Mouse (Mus musculus): ENCODE data around the gene Fen1. TPM values are rescaled to one million over a fixed set of nuclear protein-coding genes. Genes with fewer than 3 reads are reported as not detected.

Fen1 gene
- polyA plus RNA-seq, 1 experiment from 2014 or later = 54.9 TPM

- Histone ChIP-seq H3K9ac (ENCODE audit: low read length) (no peak overlapping the region), H3K4me3 (ENCODE audit: low read length) (no peak overlapping the region), H3K27me3 (ENCODE audit: control insufficient read depth, insufficient read depth, low read length) (peaks cover 9% of the 10 kb centered on the region), H3K4me1 (ENCODE audit: control insufficient read depth, insufficient read depth, low read length) (0 out of 2 replicates have a peak, but pooled peaks cover 2% of the 10 kb centered on the region), H3K36me3 (ENCODE audit: control insufficient read depth, insufficient read depth) (no peaks in the 10 kb centered on the region), H3K9me3 (replicated peaks; ENCODE audit: control insufficient read depth, low read length) (no peaks in the 10 kb centered on the region), H3K27ac (ENCODE audit: low read length) (no peak overlapping the region), H3K4me2 (ENCODE audit: low read depth, low read length) (no peak overlapping the region)
- ATAC-seq (replicated peaks; ENCODE audit: extremely low read depth, insufficient read depth, low FRiP score) = no peak; the same call in 1 of the 2 replicates
- whole genome bisulfite sequencing = 32% methylated on average over 3 of the region's 3 CpGs
Measured at GRCm38 (mm10) chr19:10238477-10238876, 34.5 kb upstream of the Fen1 start.

- ATAC-seq (replicated peaks; ENCODE audit: extremely low read depth, insufficient read depth, low FRiP score) = no peak
- H3K9ac ChIP-seq (ENCODE audit: low read length) = no peak overlapping the region
- H3K27ac ChIP-seq (ENCODE audit: low read length) = no peak overlapping the region
- H3K27me3 ChIP-seq (ENCODE audit: control insufficient read depth, insufficient read depth, low read length) = peaks cover 9% of the 10 kb centered on the region
- no peak overlapping the region for H3K4me2 ChIP-seq (ENCODE audit: low read depth, low read length)
- H3K4me3 ChIP-seq (ENCODE audit: low read length) = no peak overlapping the region
- no peaks in the 10 kb centered on the region for H3K36me3 ChIP-seq (ENCODE audit: control insufficient read depth, insufficient read depth)
- H3K4me1 ChIP-seq (ENCODE audit: control insufficient read depth, insufficient read depth, low read length) = 0 out of 2 replicates have a peak, but pooled peaks cover 2% of the 10 kb centered on the region
- no peaks in the 10 kb centered on the region for H3K9me3 ChIP-seq (replicated peaks; ENCODE audit: control insufficient read depth, low read length)
- 71% methylated on average over 9 of the region's 9 CpGs for WGBS
Measured at GRCm38 (mm10) chr19:10235784-10236565, 32.0 kb upstream of the Fen1 start.

- Histone ChIP-seq H3K4me2 (ENCODE audit: low read depth, low read length) (no peak overlapping the region), H3K4me3 (ENCODE audit: low read length) (no peak overlapping the region), H3K9ac (ENCODE audit: low read length) (no peak overlapping the region), H3K4me1 (ENCODE audit: control insufficient read depth, insufficient read depth, low read length) (no peaks in the 10 kb centered on the region), H3K27ac (ENCODE audit: low read length) (no peak overlapping the region), H3K36me3 (ENCODE audit: control insufficient read depth, insufficient read depth) (no peaks in the 10 kb centered on the region), H3K27me3 (ENCODE audit: control insufficient read depth, insufficient read depth, low read length) (no peaks in the 10 kb centered on the region), H3K9me3 (replicated peaks; ENCODE audit: control insufficient read depth, low read length) (no peaks in the 10 kb centered on the region)
- 52% methylated on average over 9 of the region's 9 CpGs for WGBS
- no peak for ATAC-seq (replicated peaks; ENCODE audit: extremely low read depth, insufficient read depth, low FRiP score)
Measured at GRCm38 (mm10) chr19:10232327-10233017, 28.5 kb upstream of the Fen1 start.

DNA sequence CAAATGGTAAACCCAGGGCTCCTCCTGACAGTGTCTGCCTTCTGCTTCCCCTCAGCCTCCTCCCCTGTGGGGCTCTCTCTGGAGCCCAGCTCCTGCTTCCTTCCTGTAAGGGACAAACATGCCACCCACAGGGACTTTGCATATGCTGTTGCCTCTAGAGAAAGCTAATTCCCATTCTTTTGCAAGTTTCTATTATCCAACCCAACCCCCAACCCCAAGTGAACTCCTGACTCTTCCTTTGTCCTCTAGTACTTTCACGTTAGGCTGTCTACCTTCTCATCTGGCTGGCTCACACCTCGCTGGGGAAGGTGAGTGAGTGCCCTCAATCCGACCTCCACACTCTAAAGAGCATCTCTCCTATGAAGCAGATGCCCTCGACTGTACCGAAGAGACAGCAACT is 27.9 kb upstream of the Fen1 start:
- no peak overlapping the region for H3K4me3 ChIP-seq (ENCODE audit: low read length)
- no peak overlapping the region for H3K9ac ChIP-seq (ENCODE audit: low read length)
- 41% methylated on average over 5 of the region's 5 CpGs for WGBS
- no peak overlapping the region for H3K27ac ChIP-seq (ENCODE audit: low read length)
- no peak for ATAC-seq (replicated peaks; ENCODE audit: extremely low read depth, insufficient read depth, low FRiP score)
- H3K36me3 ChIP-seq (ENCODE audit: control insufficient read depth, insufficient read depth) = no peaks in the 10 kb centered on the region
- no peaks in the 10 kb centered on the region for H3K9me3 ChIP-seq (replicated peaks; ENCODE audit: control insufficient read depth, low read length)
- H3K4me1 ChIP-seq (ENCODE audit: control insufficient read depth, insufficient read depth, low read length) = no peaks in the 10 kb centered on the region
- no peak overlapping the region for H3K4me2 ChIP-seq (ENCODE audit: low read depth, low read length)
- no peaks in the 10 kb centered on the region for H3K27me3 ChIP-seq (ENCODE audit: control insufficient read depth, insufficient read depth, low read length)

- no peak for ATAC-seq (replicated peaks; ENCODE audit: extremely low read depth, insufficient read depth, low FRiP score)
- no peak overlapping the region for H3K27ac ChIP-seq (ENCODE audit: low read length)
- H3K27me3 ChIP-seq (ENCODE audit: control insufficient read depth, insufficient read depth, low read length) = no peaks in the 10 kb centered on the region
- H3K4me3 ChIP-seq (ENCODE audit: low read length) = no peak overlapping the region
- H3K9me3 ChIP-seq (replicated peaks; ENCODE audit: control insufficient read depth, low read length) = no peaks in the 10 kb centered on the region
- no peaks in the 10 kb centered on the region for H3K36me3 ChIP-seq (ENCODE audit: control insufficient read depth, insufficient read depth)
- no peaks in the 10 kb centered on the region for H3K4me1 ChIP-seq (ENCODE audit: control insufficient read depth, insufficient read depth, low read length)
- H3K4me2 ChIP-seq (ENCODE audit: low read depth, low read length) = no peak overlapping the region
- 22% methylated on average over 7 of the region's 7 CpGs for WGBS
- no peak overlapping the region for H3K9ac ChIP-seq (ENCODE audit: low read length)
Measured at GRCm38 (mm10) chr19:10231016-10231415, 27.0 kb upstream of the Fen1 start.

GRCm38 (mm10) chr19:10225767-10226166 is 21.8 kb upstream of the Fen1 start:
- Histone ChIP-seq H3K4me1 (ENCODE audit: control insufficient read depth, insufficient read depth, low read length) (peaks cover 10% of the 10 kb centered on the region), H3K27me3 (ENCODE audit: control insufficient read depth, insufficient read depth, low read length) (no peaks in the 10 kb centered on the region), H3K9me3 (replicated peaks; ENCODE audit: control insufficient read depth, low read length) (no peaks in the 10 kb centered on the region), H3K4me2 (ENCODE audit: low read depth, low read length) (no peak overlapping the region), H3K27ac (ENCODE audit: low read length) (no peak overlapping the region), H3K9ac (ENCODE audit: low read length) (no peak overlapping the region), H3K36me3 (ENCODE audit: control insufficient read depth, insufficient read depth) (no peaks in the 10 kb centered on the region), H3K4me3 (ENCODE audit: low read length) (no peak overlapping the region)
- 51% methylated on average over 4 of the region's 4 CpGs for WGBS
- no peak for ATAC-seq (replicated peaks; ENCODE audit: extremely low read depth, insufficient read depth, low FRiP score)

- 18% methylated on average over 26 of the region's 26 CpGs for WGBS
- H3K4me3 ChIP-seq (ENCODE audit: low read length) = peak overlapping the region; percentile 26
- H3K36me3 ChIP-seq (ENCODE audit: control insufficient read depth, insufficient read depth) = no peaks in the 10 kb centered on the region
- H3K4me1 ChIP-seq (ENCODE audit: control insufficient read depth, insufficient read depth, low read length) = peaks cover 10% of the 10 kb centered on the region
- H3K9ac ChIP-seq (ENCODE audit: low read length) = peak overlapping the region; percentile 5
- no peaks in the 10 kb centered on the region for H3K27me3 ChIP-seq (ENCODE audit: control insufficient read depth, insufficient read depth, low read length)
- H3K9me3 ChIP-seq (replicated peaks; ENCODE audit: control insufficient read depth, low read length) = no peaks in the 10 kb centered on the region
- no peak overlapping the region for H3K27ac ChIP-seq (ENCODE audit: low read length)
- no peak for ATAC-seq (replicated peaks; ENCODE audit: extremely low read depth, insufficient read depth, low FRiP score)
- H3K4me2 ChIP-seq (ENCODE audit: low read depth, low read length) = peak overlapping the region; percentile 57
Measured at GRCm38 (mm10) chr19:10224637-10225453, 20.9 kb upstream of the Fen1 start.

DNA sequence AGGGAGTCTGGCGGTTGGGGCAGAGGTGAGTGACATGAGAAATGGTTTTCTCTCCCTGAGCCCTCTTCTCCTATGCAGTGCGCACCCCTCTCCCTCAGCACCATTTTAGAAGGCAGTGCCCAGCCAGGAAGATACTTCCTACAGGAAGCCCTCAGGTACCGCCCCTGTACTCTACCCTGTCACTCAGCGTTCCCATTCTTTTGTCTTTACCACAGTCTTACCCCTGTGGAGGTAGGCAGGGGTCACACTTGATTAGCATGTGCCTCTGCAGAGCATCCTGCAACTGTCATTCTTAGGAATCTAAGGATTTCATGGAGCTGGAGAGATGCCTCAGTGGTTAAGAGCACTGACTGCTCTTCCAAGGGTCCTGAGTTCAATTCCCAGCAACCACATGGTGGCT is 19.6 kb upstream of the Fen1 start:
- H3K4me2 ChIP-seq (ENCODE audit: low read depth, low read length) = no peak overlapping the region
- no peak overlapping the region for H3K9ac ChIP-seq (ENCODE audit: low read length)
- ATAC-seq (replicated peaks; ENCODE audit: extremely low read depth, insufficient read depth, low FRiP score) = no peak
- no peak overlapping the region for H3K27ac ChIP-seq (ENCODE audit: low read length)
- H3K4me1 ChIP-seq (ENCODE audit: control insufficient read depth, insufficient read depth, low read length) = peaks cover 10% of the 10 kb centered on the region
- H3K36me3 ChIP-seq (ENCODE audit: control insufficient read depth, insufficient read depth) = no peaks in the 10 kb centered on the region
- no peak overlapping the region for H3K4me3 ChIP-seq (ENCODE audit: low read length)
- no peaks in the 10 kb centered on the region for H3K9me3 ChIP-seq (replicated peaks; ENCODE audit: control insufficient read depth, low read length)
- 68% methylated on average over 4 of the region's 4 CpGs for WGBS
- H3K27me3 ChIP-seq (ENCODE audit: control insufficient read depth, insufficient read depth, low read length) = no peaks in the 10 kb centered on the region

All from heart, embryonic 16.5 days (tissue).